Mouse (Mus musculus) liver, adult 2 months (tissue): ENCODE measurements around the gene Carf.

ENCODE experiments used
- CTCF ChIP-seq: fragments of 200-500 bp; IDR thresholded peaks from 2 replicates; pipeline ENCODE4 v1.5.1; 2011; ENCODE audit warnings: low read depth, low read length, control low read depth
- POLR2A ChIP-seq: fragments of 200-500 bp; IDR thresholded peaks from 2 replicates; pipeline ENCODE4 v1.6.1; 2011; ENCODE audit warnings: low read length, control low read depth; ENCODE audit not compliant: insufficient read depth; ENCODE audit errors: extremely low read depth

GRCm38 (mm10) chr1:60179376-60179775 lies 81.3 kb downstream of the Carf start:
- TF ChIP-seq CTCF (no peak), POLR2A (no peak)
